Mouse (Mus musculus) bone marrow, adult 2 months (tissue): ENCODE results near the gene Lmo2.

ENCODE experiments used
- CTCF ChIP-seq: fragments of 200-500 bp; IDR thresholded peaks from 2 replicates; pipeline ENCODE4 v1.5.1; 2011; ENCODE audit warnings: low read length, control low read depth; ENCODE audit not compliant: control insufficient read depth, insufficient read depth
- POLR2A ChIP-seq: fragments of 200-500 bp; IDR thresholded peaks from 2 replicates; pipeline ENCODE4 v1.6.1; 2011; ENCODE audit warnings: low read depth, mild to moderate bottlenecking, control low read depth, low read length, borderline replicate concordance; ENCODE audit not compliant: control insufficient read depth

GRCm38 (mm10) chr2:104028139-104028723 lies 70.4 kb downstream of the Lmo2 start, which contains the start of gene 4931422A03Rik:
- TF ChIP-seq POLR2A (no peak), CTCF (no peak)
